Mouse (Mus musculus) adrenal gland (tissue): ENCODE measurements at regions not wholly inside any gene's neighbourhood (a gene's known extent, or its start where the extent isn't known, plus 50 kb on each side); places are given as distances from the start of the nearest gene placed in this dataset.

ENCODE experiments used
- intact Hi-C: fragments of 180-260 bp; cut with DNase I; formaldehyde crosslinking; loops from one replicate; pipeline ENCODE4 v1.15.1; 2025

DNA sequence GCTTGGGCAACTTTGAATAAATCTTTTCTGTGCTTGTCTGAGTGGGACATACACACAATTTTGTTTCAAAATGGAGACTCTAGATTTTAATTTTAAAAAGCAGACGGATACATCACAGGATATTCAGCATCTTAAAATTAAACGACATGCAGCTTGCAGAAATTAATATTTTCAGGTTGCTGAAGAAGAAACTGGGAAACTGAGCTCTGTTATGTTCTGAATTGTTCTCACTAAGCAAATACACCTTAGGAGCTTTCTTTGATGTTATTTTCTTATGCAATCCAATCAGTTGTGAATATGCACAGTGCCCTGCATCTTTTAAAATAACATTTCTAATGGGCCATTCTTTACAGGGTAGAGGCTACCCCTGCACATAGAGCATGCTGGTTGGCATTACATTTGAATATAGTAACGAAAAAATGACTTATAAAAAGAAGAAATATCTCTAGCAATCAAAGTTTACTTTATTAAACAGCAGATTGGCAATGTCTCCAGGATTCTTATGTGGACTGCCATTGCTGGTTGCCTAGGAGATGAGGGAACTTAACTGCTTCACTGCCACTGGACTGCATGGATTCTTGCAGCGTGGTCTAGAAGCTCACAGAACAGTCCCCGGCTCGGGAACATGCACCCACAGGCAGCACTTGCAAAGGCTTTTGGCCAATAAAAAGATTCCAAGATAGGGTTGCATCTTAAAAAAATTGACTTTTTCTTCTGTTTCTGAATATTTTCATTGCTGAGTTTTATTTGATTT is 279.7 kb downstream of the Sox11 start:
- intact Hi-C loops: no loop called here

DNA sequence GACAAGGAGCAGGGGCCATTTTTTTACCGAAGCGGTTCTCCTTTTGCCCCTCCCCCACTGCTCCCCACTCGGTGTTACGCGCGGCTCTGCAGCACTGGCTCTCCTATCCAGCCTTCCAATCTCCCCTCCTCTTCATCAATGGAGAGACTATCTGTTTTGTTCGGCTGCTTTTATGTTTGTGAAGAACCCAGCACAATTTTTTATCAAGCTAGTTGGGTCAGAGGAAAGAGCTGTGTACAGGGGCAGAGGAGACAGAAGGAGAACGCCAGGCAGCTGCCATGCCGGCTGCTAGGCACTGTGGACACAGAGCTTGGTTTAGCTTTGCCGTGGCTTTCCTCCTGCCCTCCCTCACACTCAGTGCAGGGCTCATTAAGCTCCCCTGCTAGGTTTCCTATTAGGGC is 280.3 kb downstream of the Sox11 start:
- intact Hi-C loops: no loop called here

- intact Hi-C loops: no loop called here
Observed at GRCm38 (mm10) chr12:27060899-27061762, 281.2 kb downstream of the Sox11 start.

GRCm38 (mm10) chr12:27059885-27060284 is 282.5 kb downstream of the Sox11 start:
- intact Hi-C loops: no loop called here

GRCm38 (mm10) chr12:27054411-27054810 is 288.0 kb downstream of the Sox11 start:
- intact Hi-C loops: no loop called here

GRCm38 (mm10) chr12:27037922-27038321 is 304.5 kb downstream of the Sox11 start:
- intact Hi-C loops: no loop called here

- intact Hi-C loops: no loop called here
Observed at GRCm38 (mm10) chr12:27019751-27020150, 322.6 kb downstream of the Sox11 start.

DNA sequence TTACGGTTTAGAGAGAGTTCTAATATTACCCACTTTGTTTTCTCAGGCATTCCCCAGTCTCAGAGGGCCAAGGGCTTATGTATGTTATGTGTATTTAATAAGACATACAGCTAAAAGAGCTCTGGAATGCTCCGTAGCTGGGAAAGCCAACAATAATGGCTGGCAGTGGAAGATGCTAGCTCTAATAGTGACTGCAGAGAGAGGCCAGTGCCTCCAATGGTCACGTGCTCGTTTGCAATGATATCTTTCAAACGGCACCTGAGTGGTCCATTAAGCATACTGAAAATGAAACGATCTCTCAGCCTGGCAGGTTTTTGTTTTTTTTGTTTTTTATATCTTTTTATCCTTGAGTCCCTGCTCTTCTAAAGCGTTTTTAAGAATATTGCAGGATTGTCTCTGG is 324.0 kb downstream of the Sox11 start:
- intact Hi-C loops: no loop called here

- intact Hi-C loops: no loop called here
Observed at GRCm38 (mm10) chr12:26999287-26999686, 343.1 kb downstream of the Sox11 start.

DNA sequence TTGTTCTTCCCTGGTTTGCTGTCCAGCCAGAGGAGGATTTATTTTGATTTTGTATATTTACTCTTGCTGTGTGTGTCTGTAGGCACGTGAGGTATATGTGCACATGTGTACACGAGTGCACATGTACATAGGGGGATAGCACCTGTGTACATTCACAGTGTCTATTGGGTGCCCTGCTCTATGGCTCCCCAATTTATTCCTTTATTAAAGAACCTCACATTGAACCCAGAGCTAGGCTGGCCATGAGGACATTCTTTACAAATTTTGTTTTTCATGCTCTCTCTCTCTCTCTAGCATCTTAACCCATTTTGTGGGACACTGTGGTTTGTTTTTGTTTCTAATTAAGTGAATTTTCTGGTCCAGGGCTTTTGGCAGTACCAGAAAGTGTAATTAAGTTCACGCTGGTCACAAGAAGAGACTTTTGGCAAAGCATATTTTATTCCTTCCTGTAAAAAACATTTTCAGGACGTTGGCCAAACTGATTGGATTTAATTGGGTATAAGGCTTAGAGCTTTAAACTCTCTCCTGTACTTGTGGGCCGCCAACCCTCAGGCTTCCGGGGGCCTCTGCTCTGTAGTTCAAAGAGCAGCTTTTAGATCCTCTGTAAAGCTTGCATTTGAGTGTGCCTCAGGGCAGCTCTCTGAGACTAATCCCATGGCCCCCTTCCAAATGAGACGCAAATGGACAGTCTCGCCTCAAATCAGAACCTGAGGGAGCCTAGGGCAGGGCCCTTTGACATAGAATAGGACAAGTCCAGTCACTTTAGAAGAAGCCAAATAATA is 365.9 kb downstream of the Sox11 start:
- intact Hi-C loops: no loop called here

DNA sequence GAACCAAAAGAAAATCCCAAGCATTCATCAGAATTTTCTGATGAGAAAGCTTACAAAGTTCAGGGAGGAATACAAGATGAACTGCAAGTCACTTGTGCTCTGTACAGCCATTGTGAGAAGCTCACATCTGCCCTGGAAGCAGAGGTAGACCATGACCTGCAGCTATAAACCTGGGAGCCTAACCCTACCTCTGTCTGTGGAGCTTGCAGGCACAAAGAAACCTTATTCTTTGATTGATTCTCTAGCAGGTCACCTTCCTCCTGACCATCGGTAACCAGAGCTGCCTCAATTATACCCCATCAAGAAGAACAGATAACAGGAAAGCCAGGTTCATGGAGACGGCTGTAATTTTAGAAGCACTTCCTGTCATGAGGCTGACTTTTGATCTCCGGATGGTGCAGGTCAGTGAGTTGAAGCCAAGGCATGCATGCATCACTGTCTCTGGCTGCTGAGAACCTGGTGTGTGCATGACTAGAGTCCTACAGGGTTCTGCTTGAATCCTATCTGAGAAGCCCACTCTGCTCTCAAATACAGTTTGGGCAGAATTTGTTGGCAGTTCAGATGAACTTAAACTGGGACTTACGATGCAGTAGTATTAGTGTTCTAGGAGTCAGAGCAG is 369.8 kb downstream of the Sox11 start:
- intact Hi-C loops: no loop called here

GRCm38 (mm10) chr12:26967018-26967737 is 375.2 kb downstream of the Sox11 start:
- intact Hi-C loops: no loop called here

GRCm38 (mm10) chr12:26963917-26964316 is 378.5 kb downstream of the Sox11 start:
- intact Hi-C loops: no loop called here

- intact Hi-C loops: loop anchor here (10.0 kb wide), 1 partner anchor 175 kb away; no protein-coding TSS in a partner anchor
Observed at GRCm38 (mm10) chr12:26939831-26940230, 402.5 kb downstream of the Sox11 start.

- intact Hi-C loops: no loop called here
Observed at GRCm38 (mm10) chr12:26937836-26938235, 404.5 kb downstream of the Sox11 start.

GRCm38 (mm10) chr12:26936696-26937458 is 405.5 kb downstream of the Sox11 start:
- intact Hi-C loops: no loop called here

DNA sequence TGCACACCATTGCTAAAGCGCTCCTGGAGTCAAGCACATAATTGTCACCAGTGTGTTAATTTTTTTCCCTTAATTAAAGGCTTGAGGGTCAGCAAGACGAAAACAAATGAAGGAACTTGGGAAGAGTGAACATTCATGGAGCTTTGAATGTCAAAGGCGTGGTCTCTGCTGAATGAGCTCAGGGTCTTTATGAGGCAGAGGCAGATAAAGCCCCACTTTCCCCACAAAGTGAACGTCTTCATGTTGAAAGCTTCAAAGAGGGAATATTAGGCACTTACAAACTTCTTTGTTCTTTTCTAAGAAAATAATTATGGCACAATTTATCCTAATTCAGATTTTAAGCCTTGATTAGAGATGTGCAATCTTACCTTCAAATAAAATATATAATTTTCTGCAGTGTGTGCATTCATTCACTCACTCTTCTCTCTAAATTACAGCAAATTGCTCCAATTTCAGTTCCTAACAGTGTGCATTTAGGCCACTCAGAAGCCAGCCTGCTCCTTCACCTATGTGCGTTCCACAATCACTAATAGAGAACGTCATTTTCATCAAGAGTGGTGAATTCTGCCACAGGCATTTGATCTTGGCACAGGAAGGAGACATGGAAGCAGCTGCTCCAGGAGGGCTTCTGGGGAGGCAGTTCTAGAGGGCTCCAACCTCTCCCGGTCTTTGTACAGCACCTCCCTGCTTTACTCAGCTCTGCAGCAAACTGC is 412.1 kb downstream of the Sox11 start:
- intact Hi-C loops: no loop called here

GRCm38 (mm10) chr12:26906126-26906525 is 436.2 kb downstream of the Sox11 start:
- intact Hi-C loops: no loop called here

DNA sequence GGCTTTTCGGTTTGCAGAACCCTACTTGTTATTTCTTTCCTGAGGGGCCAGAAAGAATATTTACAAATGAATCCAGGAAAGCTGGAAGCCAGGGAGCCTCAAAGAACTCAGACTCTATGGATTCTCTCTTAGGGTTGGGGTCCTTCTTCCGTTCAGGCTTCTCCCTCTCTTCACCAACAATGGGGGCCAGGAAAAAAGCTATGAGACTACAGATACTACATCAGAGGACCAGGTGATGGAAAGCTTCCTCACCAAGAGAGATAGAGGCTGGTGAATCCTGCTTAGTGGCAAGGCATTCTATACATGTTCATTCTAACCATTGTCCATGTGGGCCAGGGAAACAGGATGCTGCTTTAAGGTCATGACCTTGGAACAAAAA is 434.9 kb downstream of the Cmpk2 start:
- intact Hi-C loops: no loop called here
